Mouse (Mus musculus): ENCODE results near the gene Arid1b. TPM values are rescaled to one million over a fixed set of nuclear protein-coding genes. Genes with fewer than 3 reads are reported as not detected.
"Not testable (repeated sequence)": the region's sequence is repeated elsewhere in the genome, so short reads cannot be mapped to it uniquely, and the experiment has no call there.

Gene Arid1b
- polyA plus RNA-seq, 1 experiment from 2014 or later = 12.5 TPM

DNA sequence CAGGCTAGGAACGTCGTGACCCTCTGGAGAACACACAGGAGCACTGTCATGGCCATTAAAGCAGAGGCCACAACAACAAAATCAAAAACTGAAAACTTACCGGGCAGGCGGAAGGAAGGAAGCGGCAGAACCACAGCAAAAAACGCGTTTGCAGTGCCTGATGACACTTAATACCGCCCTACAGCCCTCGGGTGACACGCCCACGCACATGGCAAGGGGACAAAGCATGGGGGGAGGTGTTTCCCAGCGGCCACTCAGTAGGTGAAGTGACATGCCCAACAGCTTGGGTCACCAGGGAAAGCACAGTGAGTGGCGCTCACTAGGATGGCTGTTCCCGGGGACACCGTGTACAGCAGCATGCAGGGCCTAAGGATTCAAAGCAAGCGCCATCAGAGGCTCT, 97.4 kb downstream of the Arid1b start:
- no peaks in the 10 kb centered on the region for H3K9me3 ChIP-seq (replicated peaks)
- H3K4me3 ChIP-seq (replicated peaks) = no peak overlapping the region
- WGBS = 87% methylated on average over 16 of the region's 16 CpGs
- H3K27me3 ChIP-seq (replicated peaks) = no peaks in the 10 kb centered on the region
- H3K4me2 ChIP-seq = no peak overlapping the region
- no peak overlapping the region for H3K27ac ChIP-seq (replicated peaks)
- ATAC-seq (ENCODE audit: low FRiP score) = no peak
- H3K4me1 ChIP-seq = peaks cover 34% of the 10 kb centered on the region
- no peaks in the 10 kb centered on the region for H3K36me3 ChIP-seq
- H3K9ac ChIP-seq (replicated peaks) = no peak overlapping the region

DNA sequence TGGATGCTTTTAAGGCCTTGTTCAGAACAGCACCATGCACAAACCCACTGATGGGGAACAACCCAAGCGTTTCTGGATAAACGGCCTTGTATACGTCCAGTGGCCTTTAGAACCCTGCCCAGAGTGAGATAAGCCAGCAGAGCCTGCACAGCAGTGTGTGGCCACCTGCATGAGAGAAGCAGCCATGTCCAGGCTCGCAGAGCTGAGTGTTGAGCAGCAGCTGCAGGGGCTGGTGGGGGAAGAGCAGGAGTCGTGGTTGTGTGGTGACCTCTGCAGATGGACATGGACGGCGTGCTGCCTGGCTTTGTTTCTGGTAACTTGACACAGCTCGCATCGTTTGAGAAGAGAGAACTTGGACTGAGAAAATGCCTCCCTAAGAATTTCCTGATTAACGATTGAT, 97.8 kb downstream of the Arid1b start:
- no peak overlapping the region for H3K9ac ChIP-seq (replicated peaks)
- H3K4me2 ChIP-seq = no peak overlapping the region
- H3K9me3 ChIP-seq (replicated peaks) = no peaks in the 10 kb centered on the region
- no peak overlapping the region for H3K4me3 ChIP-seq (replicated peaks)
- no peak overlapping the region for H3K27ac ChIP-seq (replicated peaks)
- 74% methylated on average over 10 of the region's 10 CpGs for WGBS
- H3K27me3 ChIP-seq (replicated peaks) = no peaks in the 10 kb centered on the region
- peaks cover 30% of the 10 kb centered on the region for H3K4me1 ChIP-seq
- no peak for ATAC-seq (ENCODE audit: low FRiP score)
- no peaks in the 10 kb centered on the region for H3K36me3 ChIP-seq

DNA sequence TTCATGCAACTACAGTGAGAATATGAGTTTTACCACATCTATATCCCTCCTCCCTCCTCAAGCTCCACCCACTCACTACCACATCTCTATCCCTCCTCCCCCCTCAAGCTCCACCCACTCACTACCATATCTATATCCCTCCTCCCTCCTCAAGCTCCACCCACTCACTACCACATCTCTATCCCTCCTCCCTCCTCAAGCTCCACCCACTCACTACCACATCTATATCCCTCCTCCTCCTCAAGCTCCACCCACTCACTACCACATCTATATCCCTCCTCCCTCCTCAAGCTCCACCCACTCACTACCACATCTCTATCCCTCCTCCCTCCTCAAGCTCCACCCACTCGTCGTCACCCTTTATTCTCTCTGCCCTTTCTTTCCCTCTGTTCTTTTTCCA, 99.2 kb downstream of the Arid1b start:
- H3K27ac ChIP-seq (replicated peaks); H3K27me3 ChIP-seq (replicated peaks); H3K9ac ChIP-seq (replicated peaks); ATAC-seq (ENCODE audit: low FRiP score); H3K4me2 ChIP-seq; H3K9me3 ChIP-seq (replicated peaks); H3K36me3 ChIP-seq; H3K4me3 ChIP-seq (replicated peaks): not testable (repeated sequence)
- peaks cover 33% of the 10 kb centered on the region for H3K4me1 ChIP-seq
- 54% methylated on average over 2 of the region's 2 CpGs for WGBS

DNA sequence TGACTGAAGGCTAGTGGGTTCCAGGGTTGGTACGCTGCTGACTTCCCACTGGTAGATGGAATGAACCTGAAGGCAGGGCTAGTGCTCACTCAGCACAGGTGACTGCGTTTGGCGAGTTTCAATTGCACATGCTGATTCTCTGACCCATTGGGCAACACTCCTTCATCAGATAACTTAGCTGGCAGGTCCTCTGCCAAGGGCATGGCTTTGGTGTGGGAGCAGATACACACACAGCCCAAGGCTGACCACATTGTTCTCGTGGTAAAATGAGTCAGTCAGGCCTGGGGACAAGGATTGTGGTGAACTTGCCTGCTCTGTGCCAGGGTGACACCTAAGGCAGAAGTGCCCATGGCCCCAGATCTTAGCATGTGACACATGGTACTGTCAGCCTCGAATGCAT, 100.5 kb downstream of the Arid1b start:
- 87% methylated on average over 5 of the region's 5 CpGs for WGBS
- H3K4me2 ChIP-seq = no peak overlapping the region
- no peak overlapping the region for H3K4me3 ChIP-seq (replicated peaks)
- no peak for ATAC-seq (ENCODE audit: low FRiP score)
- H3K27ac ChIP-seq (replicated peaks) = no peak overlapping the region
- H3K36me3 ChIP-seq = no peaks in the 10 kb centered on the region
- H3K9ac ChIP-seq (replicated peaks) = no peak overlapping the region
- peaks cover 27% of the 10 kb centered on the region for H3K4me1 ChIP-seq
- H3K27me3 ChIP-seq (replicated peaks) = no peaks in the 10 kb centered on the region
- no peaks in the 10 kb centered on the region for H3K9me3 ChIP-seq (replicated peaks)

DNA sequence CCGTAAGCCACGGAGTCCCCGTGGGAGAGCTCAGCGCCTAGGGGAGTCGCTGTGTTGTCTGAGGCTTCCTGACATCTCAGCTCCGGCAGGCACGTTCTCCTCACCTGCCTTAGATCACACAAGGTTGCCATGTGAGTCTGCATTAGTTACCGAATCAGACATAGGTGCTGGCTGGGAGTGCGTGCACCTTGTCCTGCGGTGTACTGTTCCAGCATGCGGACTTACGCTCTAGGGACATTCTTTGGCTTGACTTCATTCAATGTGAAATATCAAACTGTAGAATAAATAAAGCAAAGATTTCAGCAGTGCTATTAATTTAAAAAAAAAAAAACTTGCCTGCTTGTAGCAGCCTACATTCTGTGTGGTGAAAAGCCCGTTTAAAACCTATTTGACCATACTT, 101.6 kb downstream of the Arid1b start:
- 66% methylated on average over 13 of the region's 13 CpGs for WGBS
- Histone ChIP-seq H3K4me3 (replicated peaks) (no peak overlapping the region), H3K36me3 (no peaks in the 10 kb centered on the region), H3K9me3 (replicated peaks) (no peaks in the 10 kb centered on the region), H3K27ac (replicated peaks) (no peak overlapping the region), H3K4me2 (no peak overlapping the region), H3K4me1 (peaks cover 21% of the 10 kb centered on the region), H3K27me3 (replicated peaks) (no peaks in the 10 kb centered on the region), H3K9ac (replicated peaks) (no peak overlapping the region)
- ATAC-seq (ENCODE audit: low FRiP score) = no peak

DNA sequence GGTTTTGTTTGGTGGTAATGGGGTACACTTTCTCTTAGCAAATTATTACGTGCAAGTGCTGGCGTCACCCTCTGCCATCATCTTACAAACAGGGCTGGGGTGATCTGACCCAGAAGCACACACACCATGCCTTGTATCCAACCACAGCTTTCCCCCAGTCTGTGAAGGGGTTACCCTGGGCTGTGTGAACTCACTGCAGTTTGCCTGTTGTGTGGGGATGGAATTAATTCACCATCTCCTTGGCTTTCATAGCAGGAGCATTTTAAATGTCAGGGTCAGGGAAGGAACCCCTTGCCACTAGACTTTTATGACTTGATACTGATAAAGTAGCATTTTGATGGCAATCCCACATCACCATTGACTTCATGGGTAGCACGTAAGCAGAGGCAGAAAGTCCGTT, 102.9 kb downstream of the Arid1b start:
- Histone ChIP-seq H3K36me3 (no peaks in the 10 kb centered on the region), H3K27me3 (replicated peaks) (no peaks in the 10 kb centered on the region), H3K4me2 (no peak overlapping the region), H3K9me3 (replicated peaks) (no peaks in the 10 kb centered on the region), H3K4me1 (peaks cover 27% of the 10 kb centered on the region), H3K4me3 (replicated peaks) (no peak overlapping the region), H3K9ac (replicated peaks) (no peak overlapping the region), H3K27ac (replicated peaks) (no peak overlapping the region)
- 85% methylated on average over 4 of the region's 4 CpGs for WGBS
- ATAC-seq (ENCODE audit: low FRiP score) = no peak

DNA sequence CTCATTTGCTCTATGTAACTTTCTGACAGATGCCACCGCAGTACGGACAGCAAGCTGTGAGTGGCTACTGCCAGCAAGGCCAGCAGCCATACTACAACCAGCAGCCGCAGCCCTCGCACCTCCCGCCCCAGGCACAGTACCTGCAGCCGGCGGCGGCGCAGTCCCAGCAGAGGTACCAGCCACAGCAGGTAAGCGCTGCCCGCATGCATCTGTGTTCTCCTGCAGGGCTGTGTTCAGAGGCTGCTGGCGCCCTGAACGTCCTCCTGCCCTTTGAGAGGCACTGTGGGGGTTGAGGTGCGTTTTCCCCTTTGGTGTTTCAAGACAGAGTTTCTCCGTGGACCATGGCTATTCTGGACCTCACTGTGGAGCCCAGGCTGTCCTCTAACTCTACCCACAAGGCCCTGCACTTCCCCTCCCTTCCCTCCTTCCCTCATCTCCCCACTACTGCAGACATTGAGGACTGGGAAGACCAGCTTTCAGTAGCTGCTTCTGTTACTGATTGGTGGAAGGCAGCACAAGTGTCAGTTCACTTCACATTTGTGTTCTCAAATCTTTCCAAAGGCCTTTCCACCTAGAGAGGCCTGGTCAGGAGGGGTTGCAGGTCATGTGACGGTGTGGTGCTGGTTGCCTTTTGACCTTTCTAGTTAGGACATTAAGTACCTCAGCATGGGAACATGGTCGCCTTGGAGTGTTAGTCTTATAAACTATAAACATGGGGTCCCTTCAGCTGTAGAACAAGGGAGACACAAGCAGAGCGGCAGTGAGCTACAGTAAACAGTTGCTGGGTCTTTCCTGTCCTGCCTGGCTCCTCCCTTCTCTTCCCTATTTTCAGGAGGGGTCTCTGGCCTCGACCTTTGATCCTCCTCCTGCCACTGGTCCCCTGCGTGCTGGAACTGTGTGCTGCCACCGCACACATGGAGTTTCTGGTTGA, 103.7 kb downstream of the Arid1b start:
- Histone ChIP-seq H3K27ac (replicated peaks) (no peak overlapping the region), H3K36me3 (no peaks in the 10 kb centered on the region), H3K4me1 (peaks cover 27% of the 10 kb centered on the region), H3K9ac (replicated peaks) (no peak overlapping the region), H3K4me2 (no peak overlapping the region), H3K27me3 (replicated peaks) (no peaks in the 10 kb centered on the region), H3K4me3 (replicated peaks) (no peak overlapping the region), H3K9me3 (replicated peaks) (no peaks in the 10 kb centered on the region)
- WGBS = 75% methylated on average over 21 of the region's 21 CpGs
- ATAC-seq (ENCODE audit: low FRiP score) = no peak

DNA sequence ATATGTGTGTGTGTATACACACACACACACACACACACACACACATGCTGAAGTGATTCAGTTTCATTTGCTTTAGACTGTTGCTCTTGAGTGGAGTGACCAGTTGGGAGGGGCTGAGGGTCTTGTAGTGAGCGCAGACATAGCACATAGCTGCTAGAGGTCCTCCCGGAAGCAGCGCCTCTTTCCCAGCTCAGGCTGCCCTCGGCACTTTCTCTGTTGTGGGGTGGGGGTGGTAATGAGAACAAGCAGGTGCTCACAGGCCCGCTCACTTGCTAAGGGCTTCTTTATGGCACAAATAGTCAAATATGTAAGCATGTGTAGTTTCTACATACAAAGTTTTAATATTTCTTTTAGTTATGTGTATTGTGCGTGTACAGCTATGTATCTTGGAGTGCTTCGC, 104.6 kb downstream of the Arid1b start:
- H3K9ac ChIP-seq (replicated peaks) = no peak overlapping the region
- 82% methylated on average over 7 of the region's 7 CpGs for WGBS
- no peaks in the 10 kb centered on the region for H3K36me3 ChIP-seq
- ATAC-seq (ENCODE audit: low FRiP score) = no peak
- no peak overlapping the region for H3K4me2 ChIP-seq
- H3K9me3 ChIP-seq (replicated peaks) = no peaks in the 10 kb centered on the region
- no peak overlapping the region for H3K4me3 ChIP-seq (replicated peaks)
- H3K4me1 ChIP-seq = peaks cover 27% of the 10 kb centered on the region
- no peak overlapping the region for H3K27ac ChIP-seq (replicated peaks)
- no peaks in the 10 kb centered on the region for H3K27me3 ChIP-seq (replicated peaks)

DNA sequence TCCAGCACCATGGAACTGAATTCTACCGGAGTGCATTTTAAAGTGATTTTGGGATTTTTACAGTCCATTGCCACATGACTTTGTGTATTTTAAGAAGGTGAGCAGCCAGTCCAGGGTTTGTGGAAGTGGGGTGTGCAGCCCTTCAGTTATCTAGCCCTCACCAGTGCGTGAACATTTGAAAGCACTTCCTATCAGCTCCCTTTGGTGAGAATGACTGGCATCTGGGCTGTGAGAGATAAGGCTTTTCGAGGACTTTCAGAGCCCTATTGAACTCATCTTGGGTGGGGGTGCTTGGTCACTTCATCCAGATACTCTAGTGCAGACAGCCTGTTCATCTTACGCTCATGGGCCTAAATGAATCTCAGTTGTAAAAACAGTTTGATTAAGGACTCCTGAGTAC, 105.1 kb downstream of the Arid1b start:
- Histone ChIP-seq H3K4me3 (replicated peaks) (no peak overlapping the region), H3K9ac (replicated peaks) (no peak overlapping the region), H3K4me2 (no peak overlapping the region), H3K27ac (replicated peaks) (no peak overlapping the region), H3K9me3 (replicated peaks) (no peaks in the 10 kb centered on the region), H3K4me1 (peaks cover 30% of the 10 kb centered on the region), H3K27me3 (replicated peaks) (no peaks in the 10 kb centered on the region), H3K36me3 (no peaks in the 10 kb centered on the region)
- 82% methylated on average over 4 of the region's 4 CpGs for WGBS
- no peak for ATAC-seq (ENCODE audit: low FRiP score)

DNA sequence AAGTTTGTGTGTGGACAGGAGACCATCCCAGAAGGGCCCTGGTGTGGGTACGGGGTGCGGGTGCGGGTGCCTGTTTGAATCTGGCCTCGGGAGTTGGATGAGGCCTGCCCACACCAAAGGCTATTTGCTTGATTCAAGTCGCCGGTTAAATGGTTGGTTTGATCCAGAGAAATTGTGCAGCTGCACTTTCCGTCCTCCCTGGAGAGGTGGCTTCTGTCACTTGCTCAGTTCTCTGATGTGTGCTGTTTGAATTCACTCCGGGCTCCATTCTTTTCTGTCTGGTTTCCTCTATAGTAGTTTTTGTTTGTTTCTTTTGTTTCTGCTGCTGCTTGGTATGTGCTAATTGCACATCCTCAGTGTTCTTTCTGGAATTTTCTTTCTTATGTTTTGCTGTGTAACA, 107.0 kb downstream of the Arid1b start:
- no peak overlapping the region for H3K4me2 ChIP-seq
- 50% methylated on average over 8 of the region's 8 CpGs for WGBS
- no peaks in the 10 kb centered on the region for H3K27me3 ChIP-seq (replicated peaks)
- H3K27ac ChIP-seq (replicated peaks) = peak overlapping the region; percentile 63; the same call in 1 of the 2 replicates
- no peak overlapping the region for H3K9ac ChIP-seq (replicated peaks)
- peaks cover 38% of the 10 kb centered on the region for H3K4me1 ChIP-seq
- H3K4me3 ChIP-seq (replicated peaks) = no peak overlapping the region
- no peaks in the 10 kb centered on the region for H3K9me3 ChIP-seq (replicated peaks)
- no peak for ATAC-seq (ENCODE audit: low FRiP score)
- H3K36me3 ChIP-seq = no peaks in the 10 kb centered on the region

DNA sequence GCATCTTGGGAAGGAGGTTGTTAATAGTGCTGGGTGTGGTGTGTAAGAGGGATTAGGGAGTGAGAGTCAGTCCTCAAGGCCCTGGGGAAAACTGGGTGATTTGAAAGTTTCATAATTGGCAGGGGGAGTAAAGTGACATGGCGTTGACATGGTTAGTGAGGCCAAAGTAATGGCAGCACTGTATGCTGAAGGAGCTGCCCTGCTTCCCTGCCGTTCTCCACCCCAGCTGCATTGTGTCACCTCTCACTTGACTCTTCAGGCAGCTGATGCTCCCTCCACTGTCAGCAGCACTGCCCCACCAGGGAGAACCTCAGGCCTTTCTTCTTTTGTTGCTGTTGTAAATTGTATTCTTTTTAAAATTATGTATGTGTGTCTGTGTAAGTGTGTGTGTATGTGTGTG, 107.8 kb downstream of the Arid1b start:
- ATAC-seq (ENCODE audit: low FRiP score) = no peak
- 37% methylated on average over 2 of the region's 2 CpGs for WGBS
- H3K9ac ChIP-seq (replicated peaks) = no peak overlapping the region
- H3K4me3 ChIP-seq (replicated peaks) = no peak overlapping the region
- H3K9me3 ChIP-seq (replicated peaks) = no peaks in the 10 kb centered on the region
- H3K4me1 ChIP-seq = peaks cover 45% of the 10 kb centered on the region
- H3K4me2 ChIP-seq = no peak overlapping the region
- H3K27me3 ChIP-seq (replicated peaks) = no peaks in the 10 kb centered on the region
- H3K27ac ChIP-seq (replicated peaks) = no peak overlapping the region
- no peaks in the 10 kb centered on the region for H3K36me3 ChIP-seq

DNA sequence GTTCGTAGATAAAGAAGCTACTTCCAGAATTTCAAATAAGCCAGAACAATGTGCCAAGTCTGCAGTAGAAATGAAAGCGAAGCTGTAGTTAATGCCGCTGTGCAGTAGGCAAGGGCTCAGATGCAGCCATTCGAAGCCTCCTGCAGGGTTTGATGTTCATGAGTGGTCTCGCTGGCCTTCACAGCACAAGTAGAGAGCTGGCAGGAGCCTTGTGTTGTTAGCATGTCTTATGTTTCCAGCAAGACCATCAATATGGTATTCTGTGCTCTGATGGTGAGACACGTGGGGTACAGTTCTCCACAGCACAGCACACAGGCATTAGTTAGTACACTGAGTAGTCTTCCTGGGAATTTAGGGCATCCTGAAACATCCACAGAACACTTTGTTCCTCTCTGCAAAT, 111.6 kb downstream of the Arid1b start:
- Histone ChIP-seq H3K4me3 (replicated peaks) (no peak overlapping the region), H3K4me2 (no peak overlapping the region), H3K4me1 (peaks cover 62% of the 10 kb centered on the region), H3K9me3 (replicated peaks) (no peaks in the 10 kb centered on the region), H3K9ac (replicated peaks) (no peak overlapping the region), H3K27ac (replicated peaks) (peak overlapping the region; percentile 70), H3K36me3 (no peaks in the 10 kb centered on the region), H3K27me3 (replicated peaks) (no peaks in the 10 kb centered on the region)
- WGBS = 35% methylated on average over 6 of the region's 6 CpGs
- ATAC-seq (ENCODE audit: low FRiP score) = no peak

Measured in neural tube, embryonic 15.5 days (tissue).